Mouse (Mus musculus) gastrocnemius, adult 2 months (tissue): Measurements from ENCODE around the gene Ptch2. TPM values are rescaled to one million over a fixed set of nuclear protein-coding genes. Genes with fewer than 3 reads are reported as not detected.

Experiments used
- DNase-seq: peaks from one replicate; pipeline ENCODE4 v3.0.0; 2022
- H3K27ac ChIP-seq: fragments of 200-600 bp; 2 replicates; pipeline ENCODE4 v1.8.1; 2022; ENCODE audit warnings: mild to moderate bottlenecking
- H3K4me3 ChIP-seq: fragments of 200-600 bp; 2 replicates; pipeline ENCODE4 v1.8.1; 2022; ENCODE audit warnings: mild to moderate bottlenecking, moderate library complexity
- CTCF ChIP-seq: fragments of 200-600 bp; IDR thresholded peaks from 2 replicates; pipeline ENCODE4 v1.8.1; 2022; ENCODE audit warnings: antibody characterized with exemption, mild to moderate bottlenecking, moderate library complexity
- intact Hi-C: fragments of 180-260 bp; cut with DNase I; formaldehyde crosslinking; loops from one replicate; pipeline ENCODE4 v1.15.1; 2025
- total RNA-seq, 2 experiments: library from RNA; stranded (reverse); gene quantifications; 2 replicates each; pipeline ENCODE4 v1.2.3; 2021

Ptch2 gene
- total RNA-seq, 2 experiments from 2014 or later, result 0.22 to 0.54 TPM

GRCm38 (mm10) chr4:117136034-117136433 is 40.2 kb downstream of the Ptch2 start:
- no peak for TF ChIP-seq CTCF
- peak; percentile 50 for DNase-seq
- Histone ChIP-seq H3K4me3 (no peak overlapping the region), H3K27ac (peak overlapping the region; percentile 57)
- intact Hi-C loops, result no loop called here

GRCm38 (mm10) chr4:117138295-117139216 is 42.7 kb downstream of the Ptch2 start:
- Histone ChIP-seq H3K27ac (no peak overlapping the region), H3K4me3 (no peak overlapping the region)
- no peak for DNase-seq
- intact Hi-C loops, result no loop called here
- no peak for TF ChIP-seq CTCF

- DNase-seq, result peak; percentile 54
- intact Hi-C loops, result no loop called here
Measured at GRCm38 (mm10) chr4:117139217-117139612, 43.3 kb downstream of the Ptch2 start.

GRCm38 (mm10) chr4:117140613-117141012 is 44.7 kb downstream of the Ptch2 start:
- TF ChIP-seq CTCF, result peak; percentile 65
- DNase-seq, result no peak
- intact Hi-C loops, result loop anchor here (2.0 to 10.0 kb wide), 3 partner anchors 138 to 426 kb away; no protein-coding TSS in a partner anchor
- Histone ChIP-seq H3K27ac (no peak overlapping the region), H3K4me3 (no peak overlapping the region)

More at GRCm38 (mm10) chr4:117139217-117139612, 43.3 kb downstream of the Ptch2 start:
- TF ChIP-seq CTCF, result peak; percentile 87
- H3K4me3 ChIP-seq, result no peak overlapping the region
- no peak overlapping the region for H3K27ac ChIP-seq

GRCm38 (mm10) chr4:117143023-117143422 is 47.1 kb downstream of the Ptch2 start:
- no peak for DNase-seq
- H3K4me3 ChIP-seq, result no peak overlapping the region
- H3K27ac ChIP-seq, result no peak overlapping the region
- intact Hi-C loops, result loop anchor here (10.0 kb wide), 1 partner anchor 428 kb away; no protein-coding TSS in a partner anchor
- TF ChIP-seq CTCF, result no peak

GRCm38 (mm10) chr4:117145248-117145647 is 49.4 kb downstream of the Ptch2 start:
- no peak for DNase-seq
- H3K27ac ChIP-seq, result no peak overlapping the region
- H3K4me3 ChIP-seq, result no peak overlapping the region
- intact Hi-C loops, result loop anchor here (5.0 to 10.0 kb wide), 2 partner anchors 72 to 430 kb away; no protein-coding TSS in a partner anchor
- TF ChIP-seq CTCF, result no peak

GRCm38 (mm10) chr4:117146176-117146575 is 50.3 kb downstream of the Ptch2 start:
- intact Hi-C loops, result loop anchor here (5.0 to 10.0 kb wide), 2 partner anchors 71 to 431 kb away; no protein-coding TSS in a partner anchor
- TF ChIP-seq CTCF, result no peak; the same call in 1 of the 2 replicates
- Histone ChIP-seq H3K27ac (no peak overlapping the region), H3K4me3 (no peak overlapping the region)
- peak; percentile 92 for DNase-seq

GRCm38 (mm10) chr4:117148047-117148713 is 52.3 kb downstream of the Ptch2 start:
- no peak for DNase-seq
- no peak overlapping the region for H3K27ac ChIP-seq
- intact Hi-C loops, result loop anchor here (5.0 to 10.0 kb wide), 2 partner anchors 69 to 433 kb away; no protein-coding TSS in a partner anchor
- no peak overlapping the region for H3K4me3 ChIP-seq
- TF ChIP-seq CTCF, result no peak

GRCm38 (mm10) chr4:117148815-117149214 is 52.9 kb downstream of the Ptch2 start:
- intact Hi-C loops, result loop anchor here (5.0 to 10.0 kb wide), 2 partner anchors 68 to 434 kb away; no protein-coding TSS in a partner anchor
- no peak overlapping the region for H3K4me3 ChIP-seq
- DNase-seq, result no peak
- H3K27ac ChIP-seq, result no peak overlapping the region
- no peak for TF ChIP-seq CTCF

- intact Hi-C loops, result loop anchor here (5.0 to 10.0 kb wide), 2 partner anchors 68 to 435 kb away; no protein-coding TSS in a partner anchor
Measured at GRCm38 (mm10) chr4:117149291-117150211, 53.7 kb downstream of the Ptch2 start.

GRCm38 (mm10) chr4:117150212-117150733 is 54.4 kb downstream of the Ptch2 start:
- Histone ChIP-seq H3K4me3 (no peak overlapping the region), H3K27ac (no peak overlapping the region)
- intact Hi-C loops, result no loop called here
- no peak for TF ChIP-seq CTCF
- no peak for DNase-seq

More at GRCm38 (mm10) chr4:117149291-117150211, 53.7 kb downstream of the Ptch2 start:
- no peak for TF ChIP-seq CTCF
- no peak overlapping the region for H3K4me3 ChIP-seq
- no peak for DNase-seq
- H3K27ac ChIP-seq, result no peak overlapping the region
